Mouse (Mus musculus) intestine, embryonic 15.5 days (tissue): Measurements from ENCODE around the gene Irs4. TPM values are rescaled to one million over a fixed set of nuclear protein-coding genes. Genes with fewer than 3 reads are reported as not detected.

ENCODE experiments used
- ATAC-seq: fragments of 200-750 bp; cut with Nextera tagmentation; 2 replicates; pipeline ENCODE4 v1.8.0; 2017; ENCODE audit warnings: moderate TSS enrichment, moderate library complexity
- H3K27ac ChIP-seq: fragments of 300-500 bp; sonication (generic); 2 replicates; pipeline ENCODE4 v1.5.1; 2015; ENCODE audit warnings: mild to moderate bottlenecking, inconsistent platforms
- H3K27me3 ChIP-seq: fragments of 300-500 bp; sonication (generic); replicated peaks from 2 replicates; pipeline ENCODE4 v1.6.1; 2015; ENCODE audit warnings: inconsistent platforms
- H3K36me3 ChIP-seq: fragments of 300-500 bp; sonication (generic); 2 replicates; pipeline ENCODE4 v1.6.1; 2015; ENCODE audit warnings: inconsistent platforms
- H3K4me1 ChIP-seq: fragments of 300-500 bp; sonication (generic); replicated peaks from 2 replicates; pipeline ENCODE4 v1.6.1; 2015; ENCODE audit warnings: inconsistent platforms
- H3K4me2 ChIP-seq: fragments of 300-500 bp; sonication (generic); replicated peaks from 2 replicates; pipeline ENCODE4 v1.6.1; 2015; ENCODE audit warnings: mild to moderate bottlenecking, inconsistent platforms
- H3K4me3 ChIP-seq: fragments of 300-500 bp; sonication (generic); replicated peaks from 2 replicates; pipeline ENCODE4 v1.5.1; 2015; ENCODE audit warnings: inconsistent platforms
- H3K9ac ChIP-seq: fragments of 300-500 bp; sonication (generic); 2 replicates; pipeline ENCODE4 v1.6.1; 2015; ENCODE audit warnings: inconsistent platforms
- H3K9me3 ChIP-seq: fragments of 300-500 bp; sonication (generic); 2 replicates; pipeline ENCODE4 v1.6.1; 2016; ENCODE audit warnings: inconsistent platforms
- WGBS: fragments of 180-500 bp; shearing (Covaris S2); methylation state at CpG from one replicate; pipeline ENCODE4 v1.1.7; 2015; 5-methylcytosine and 5-hydroxymethylcytosine counted together
- polyA plus RNA-seq: library from polyadenylated mRNA; unstranded; fragments of >200 nt; fragmentation: Nextera tagmentation; extraction: Ambion mirVana; gene quantifications from 2 replicates; pipeline ENCODE4 v1.2.1, GENCODE M21; 2015

Gene Irs4
- 0.28 and 0.30 TPM in 2 replicates for polyA plus RNA-seq

DNA sequence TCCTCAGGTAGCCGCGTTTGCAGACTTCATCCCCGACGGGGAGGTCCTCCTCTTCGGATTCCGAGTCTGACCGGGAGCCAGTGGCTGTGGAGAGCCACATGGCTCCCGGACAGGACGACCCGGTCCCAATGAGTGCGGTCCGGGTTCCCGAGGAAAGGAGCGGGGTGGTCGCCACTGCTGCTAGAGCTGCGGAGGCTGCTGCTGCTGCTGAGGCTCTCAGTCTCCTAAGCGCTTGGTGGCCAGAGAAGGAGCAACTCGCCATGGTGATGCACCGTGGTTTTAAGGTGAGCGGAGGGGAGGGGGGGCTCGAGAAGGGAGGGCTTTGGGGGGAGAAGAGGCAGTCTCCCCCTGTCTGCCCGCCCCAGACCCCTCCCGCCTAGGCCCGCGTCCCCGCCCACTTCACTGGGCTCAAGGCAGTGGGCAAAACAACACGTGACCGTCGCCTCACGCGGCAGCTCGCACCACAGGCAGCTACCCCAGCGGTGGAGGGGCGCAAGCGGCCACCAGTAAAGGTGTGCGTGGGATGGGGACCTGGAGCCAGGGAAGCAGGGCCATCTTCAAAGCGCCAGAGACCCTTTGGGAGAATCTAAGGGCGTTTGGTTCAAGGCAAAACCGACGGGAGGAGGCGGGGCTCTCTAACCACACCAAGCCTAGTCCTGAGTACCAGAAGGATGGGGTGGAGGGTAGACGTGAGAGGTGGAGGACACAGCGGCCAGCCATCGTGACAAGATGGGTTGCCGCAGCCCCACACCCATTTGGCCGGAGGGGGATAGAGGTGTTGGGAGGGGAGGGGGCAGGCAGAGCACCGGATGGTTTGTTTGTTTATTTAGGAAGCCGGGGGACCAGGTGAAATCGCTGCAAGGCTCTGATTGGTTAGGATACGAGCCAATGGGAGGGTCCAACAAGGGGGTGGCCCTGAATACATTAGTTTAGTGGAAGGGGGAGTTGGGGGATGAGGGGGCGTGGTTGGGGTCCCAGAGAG lies at the start of gene Irs4:
Gene Irs4 (minus strand): TSS at position 327 of the 982 bp plus-strand sequence.
- Histone ChIP-seq H3K36me3 (no peaks in the 10 kb centered on the region), H3K27me3 (peaks cover 48% of the 10 kb centered on the region), H3K4me1 (no peaks in the 10 kb centered on the region), H3K4me3 (peak within 1 kb of the TSS; percentile 31), H3K27ac (no peak within 1 kb of the TSS), H3K4me2 (peak within 1 kb of the TSS; percentile 67), H3K9ac (no peak within 1 kb of the TSS), H3K9me3 (no peaks in the 10 kb centered on the region)
- 21% methylated on average over 48 of the region's 51 CpGs for WGBS
- peak; percentile 51; the same call in 1 of the 2 replicates for ATAC-seq

DNA sequence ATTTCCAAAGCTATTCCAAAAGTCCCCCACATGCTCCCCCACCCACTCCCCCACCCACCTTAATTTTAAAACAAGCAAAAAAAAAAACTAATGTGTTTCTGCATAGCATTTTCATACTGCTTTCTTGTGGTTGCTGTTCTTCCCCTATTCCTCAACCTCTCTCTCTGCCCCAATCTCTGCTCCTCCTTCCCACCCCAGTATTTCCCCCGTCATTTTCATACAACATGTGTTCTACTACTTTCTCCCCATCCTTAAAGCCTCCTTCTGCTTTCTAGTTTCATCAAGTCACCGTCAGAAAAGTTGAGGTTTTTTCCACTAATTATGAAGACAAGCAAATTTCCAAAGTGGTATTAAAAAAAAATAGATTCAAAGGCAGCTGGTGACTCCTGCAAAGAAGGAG lies 25.3 kb upstream of the Irs4 start:
- Histone ChIP-seq H3K4me2 (no peak overlapping the region), H3K4me1 (no peaks in the 10 kb centered on the region), H3K9ac (no peak overlapping the region), H3K27me3 (no peaks in the 10 kb centered on the region), H3K4me3 (no peak overlapping the region), H3K36me3 (no peaks in the 10 kb centered on the region), H3K27ac (no peak overlapping the region), H3K9me3 (no peaks in the 10 kb centered on the region)
- no peak for ATAC-seq
- WGBS, result 60% methylated on average over 2 of the region's 2 CpGs

DNA sequence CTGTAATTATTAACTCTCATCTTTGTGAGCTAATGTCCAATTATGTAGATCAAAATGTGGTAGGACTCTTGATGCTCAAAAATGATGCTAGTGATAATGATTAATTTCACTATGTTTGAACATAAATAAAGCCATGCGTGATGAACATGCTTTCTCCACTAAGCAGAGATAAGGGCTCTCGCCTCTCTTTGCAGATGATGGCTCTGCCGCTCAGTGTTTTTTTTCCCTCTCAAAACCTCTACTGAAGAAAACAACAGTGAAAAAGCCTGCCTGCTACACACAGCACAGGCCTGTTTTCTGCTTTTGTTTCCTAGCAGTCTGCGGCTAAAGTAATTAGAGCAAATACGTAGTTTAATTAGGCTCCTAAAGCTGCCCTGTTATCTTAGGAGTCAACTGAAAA lies 4.5 kb upstream of the Irs4 start:
- Histone ChIP-seq H3K27ac (no peak overlapping the region), H3K27me3 (peaks cover 13% of the 10 kb centered on the region), H3K4me1 (no peaks in the 10 kb centered on the region), H3K36me3 (no peaks in the 10 kb centered on the region), H3K9ac (no peak overlapping the region), H3K9me3 (no peaks in the 10 kb centered on the region), H3K4me3 (no peak overlapping the region), H3K4me2 (no peak overlapping the region)
- no peak for ATAC-seq
- 68% methylated on average over 5 of the region's 5 CpGs for WGBS

DNA sequence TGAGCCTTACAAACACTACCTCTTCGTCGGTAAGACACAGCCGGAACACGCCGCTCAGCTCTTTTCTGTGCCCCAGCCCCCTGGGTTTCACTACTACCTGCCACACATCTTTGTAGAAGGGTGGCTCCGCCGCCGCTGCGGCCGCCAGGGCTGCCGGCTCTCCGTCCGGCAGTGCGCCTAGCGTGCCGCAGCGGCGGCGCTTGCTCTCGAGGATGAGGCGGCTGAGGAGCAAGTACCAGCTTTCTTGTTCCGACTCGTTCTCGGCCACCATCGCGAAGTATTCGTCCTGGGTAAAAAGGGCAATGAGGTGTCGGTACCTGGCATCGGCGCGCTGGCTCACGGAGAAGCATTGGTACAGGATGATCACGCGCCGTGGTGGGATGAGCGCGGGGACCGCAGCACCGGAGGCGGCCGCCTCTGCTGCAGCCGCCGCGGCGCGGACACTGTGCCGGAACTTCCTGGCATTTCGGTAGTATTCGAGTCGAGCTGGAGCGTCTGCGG lies 622 bp downstream of the Irs4 start:
- peaks cover 50% of the 10 kb centered on the region for H3K27me3 ChIP-seq
- H3K27ac ChIP-seq, result no peak overlapping the region
- no peaks in the 10 kb centered on the region for H3K4me1 ChIP-seq
- no peaks in the 10 kb centered on the region for H3K9me3 ChIP-seq
- 21% methylated on average over 51 of the region's 52 CpGs for WGBS
- H3K4me3 ChIP-seq, result peak overlapping the region; percentile 31
- H3K36me3 ChIP-seq, result no peaks in the 10 kb centered on the region
- no peak overlapping the region for H3K9ac ChIP-seq
- peak; percentile 51; the same call in 1 of the 2 replicates for ATAC-seq
- H3K4me2 ChIP-seq, result peak overlapping the region; percentile 67

DNA sequence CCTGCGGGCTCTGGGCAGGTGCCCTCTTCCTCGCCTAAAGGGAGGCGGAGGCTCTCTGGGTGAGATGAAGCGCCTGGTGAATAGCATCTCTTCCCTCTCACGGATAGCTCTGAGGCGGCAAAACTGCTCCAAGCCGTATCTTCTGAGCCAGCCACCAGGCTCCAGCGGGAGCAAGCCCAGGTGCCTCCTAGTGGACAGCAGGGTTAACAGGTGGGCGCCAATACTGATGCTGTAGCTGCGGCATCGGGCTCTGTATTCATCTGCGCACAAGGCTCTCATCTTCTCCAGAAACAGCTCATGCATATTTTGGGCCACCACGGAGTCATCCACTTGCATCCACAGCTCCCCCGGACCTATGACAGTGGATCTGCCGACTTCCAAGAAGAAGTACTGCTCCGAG lies 1.1 kb downstream of the Irs4 start:
- Histone ChIP-seq H3K4me1 (no peaks in the 10 kb centered on the region), H3K4me3 (0 out of 2 replicates have a peak overlapping the region, but pooled peaks have one; percentile 31), H3K9me3 (no peaks in the 10 kb centered on the region), H3K27me3 (peaks cover 50% of the 10 kb centered on the region), H3K36me3 (no peaks in the 10 kb centered on the region), H3K9ac (no peak overlapping the region), H3K4me2 (peak overlapping the region; percentile 67), H3K27ac (no peak overlapping the region)
- ATAC-seq, result peak; percentile 56; the same call in 1 of the 2 replicates
- WGBS, result 32% methylated on average over 16 of the region's 16 CpGs

DNA sequence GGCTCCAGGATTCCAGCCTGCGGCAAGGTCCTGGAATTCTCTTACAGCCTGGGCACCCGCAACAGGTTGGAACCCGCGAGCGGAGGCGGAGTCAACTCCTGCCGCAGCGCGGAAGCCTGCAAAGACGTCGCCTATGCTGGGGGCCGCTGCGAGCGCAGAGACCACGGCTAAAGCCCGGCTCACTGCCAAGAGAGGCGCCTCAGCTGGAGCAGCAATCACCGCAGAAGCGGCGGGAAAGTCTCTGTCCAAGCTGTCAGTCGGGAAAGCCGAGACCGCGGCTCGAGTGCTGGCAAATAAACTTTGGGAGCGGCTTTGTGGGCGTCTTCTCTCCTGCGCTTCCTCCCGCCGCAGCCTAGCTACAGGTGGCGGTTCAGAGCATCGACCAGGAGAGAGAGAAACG lies 3.3 kb downstream of the Irs4 start:
- ATAC-seq, result peak; percentile 34; the same call in 1 of the 2 replicates
- Histone ChIP-seq H3K4me2 (peak overlapping the region; percentile 71), H3K9me3 (no peaks in the 10 kb centered on the region), H3K9ac (no peak overlapping the region), H3K27ac (no peak overlapping the region), H3K27me3 (peaks cover 50% of the 10 kb centered on the region), H3K4me3 (peak overlapping the region; percentile 36), H3K4me1 (no peaks in the 10 kb centered on the region), H3K36me3 (no peaks in the 10 kb centered on the region)
- 23% methylated on average over 33 of the region's 33 CpGs for WGBS

Other genes with a start within 250 kb of the Irs4 start
- gene Col4a5, start 249.9 kb downstream of the Irs4 start, polyA plus RNA-seq, result 11.5 and 12.1 TPM in 2 replicates
- not detected in 2 replicates for gene Gm15294, start 150.0 kb upstream of the Irs4 start, polyA plus RNA-seq